Mouse (Mus musculus) stomach, postnatal 0 days (tissue): Measurements from ENCODE around the gene Ccdc167.

ENCODE experiments used
- CTCF ChIP-seq: IDR thresholded peaks from 2 replicates; pipeline ENCODE4 v1.5.1; 2016; ENCODE audit warnings: antibody characterized with exemption, low read depth, mild to moderate bottlenecking, moderate library complexity
- EP300 ChIP-seq: optimal IDR thresholded peaks from 2 replicates; pipeline ENCODE3; 2016; ENCODE audit warnings: antibody characterized with exemption

- no peak for TF ChIP-seq EP300
- TF ChIP-seq CTCF: no peak
These were observed 48.5 kb upstream of the Ccdc167 start for GRCm38 (mm10) chr17:29765380-29765779.
